Mouse (Mus musculus) urinary bladder, adult 18-20 months (tissue): ENCODE measurements around the gene Entpd7.

Experiments used
- DNase-seq, 2 experiments: peaks; one replicate each; pipeline ENCODE4 v3.0.0; 2022; ENCODE audit warnings: low spot score in 2 of 2, mixed read lengths in 2 of 2

The Entpd7 gene

GRCm38 (mm10) chr19:43769366-43769960, 80.0 kb downstream of the Entpd7 start:
- no peak for DNase-seq

- no peak for DNase-seq
Measured at GRCm38 (mm10) chr19:43770584-43770983, 81.1 kb downstream of the Entpd7 start.

GRCm38 (mm10) chr19:43771499-43771969, 82.1 kb downstream of the Entpd7 start:
- no peak for DNase-seq

- DNase-seq = no peak
Measured at GRCm38 (mm10) chr19:43772311-43772710, 82.8 kb downstream of the Entpd7 start.

GRCm38 (mm10) chr19:43775433-43775832, 86.0 kb downstream of the Entpd7 start:
- no peak for DNase-seq

- no peak for DNase-seq
Measured at GRCm38 (mm10) chr19:43776561-43776960, 87.1 kb downstream of the Entpd7 start.

GRCm38 (mm10) chr19:43777308-43777707, 87.8 kb downstream of the Entpd7 start:
- no peak for DNase-seq

- DNase-seq = no peak
Measured at GRCm38 (mm10) chr19:43780391-43780790, 90.9 kb downstream of the Entpd7 start.

GRCm38 (mm10) chr19:43781980-43782379, 92.5 kb downstream of the Entpd7 start, which contains the start of gene Abcc2:
TSS of gene Abcc2 (plus strand) at chr19:43782192.
- DNase-seq = no peak
